Mouse (Mus musculus) limb, embryonic 13.5 days (tissue): ENCODE results near the gene Shc4. TPM values are rescaled to one million over a fixed set of nuclear protein-coding genes. Genes with fewer than 3 reads are reported as not detected.

Source experiments
- ATAC-seq: fragments of 200-750 bp; cut with Nextera tagmentation; 2 replicates; pipeline ENCODE4 v1.8.0; 2017; ENCODE audit warnings: low read depth, moderate number of reproducible peaks, moderate TSS enrichment; ENCODE audit not compliant: low FRiP score
- H3K27ac ChIP-seq: fragments of 300-500 bp; sonication (generic); 2 replicates; pipeline ENCODE4 v1.5.1; 2015; ENCODE audit warnings: inconsistent platforms, mild to moderate bottlenecking, moderate library complexity
- H3K27me3 ChIP-seq: fragments of 300-500 bp; sonication (generic); 2 replicates; pipeline ENCODE4 v1.6.1; 2015; ENCODE audit warnings: mild to moderate bottlenecking, inconsistent platforms
- H3K36me3 ChIP-seq: fragments of 300-500 bp; sonication (generic); 2 replicates; pipeline ENCODE4 v1.6.1; 2015; ENCODE audit warnings: inconsistent platforms, mild to moderate bottlenecking, moderate library complexity
- H3K4me1 ChIP-seq: fragments of 300-500 bp; sonication (generic); 2 replicates; pipeline ENCODE4 v1.6.1; 2015; ENCODE audit warnings: inconsistent platforms
- H3K4me2 ChIP-seq: fragments of 300-500 bp; sonication (generic); replicated peaks from 2 replicates; pipeline ENCODE4 v1.6.1; 2015; ENCODE audit warnings: inconsistent platforms, mild to moderate bottlenecking, moderate library complexity
- H3K4me3 ChIP-seq: fragments of 300-500 bp; sonication (generic); 2 replicates; pipeline ENCODE4 v1.5.1; 2015; ENCODE audit warnings: moderate library complexity, mild to moderate bottlenecking, inconsistent platforms
- H3K9ac ChIP-seq: fragments of 300-500 bp; sonication (generic); 2 replicates; pipeline ENCODE4 v1.6.1; 2015; ENCODE audit warnings: mild to moderate bottlenecking, inconsistent platforms
- H3K9me3 ChIP-seq: fragments of 300-500 bp; sonication (generic); 2 replicates; pipeline ENCODE4 v1.6.1; 2016; ENCODE audit warnings: inconsistent platforms
- WGBS: fragments of 180-500 bp; shearing (Covaris S2); methylation state at CpG from one replicate; pipeline ENCODE4 v1.1.7; 2015; 5-methylcytosine and 5-hydroxymethylcytosine counted together
- polyA plus RNA-seq: library from polyadenylated mRNA; unstranded; fragments of >200 nt; fragmentation: Nextera tagmentation; extraction: Ambion mirVana; gene quantifications from 2 replicates; pipeline ENCODE4 v1.2.1, GENCODE M21; 2015

The Shc4 gene
- polyA plus RNA-seq, 1 experiment from 2014 or later, result 1.9 TPM

DNA sequence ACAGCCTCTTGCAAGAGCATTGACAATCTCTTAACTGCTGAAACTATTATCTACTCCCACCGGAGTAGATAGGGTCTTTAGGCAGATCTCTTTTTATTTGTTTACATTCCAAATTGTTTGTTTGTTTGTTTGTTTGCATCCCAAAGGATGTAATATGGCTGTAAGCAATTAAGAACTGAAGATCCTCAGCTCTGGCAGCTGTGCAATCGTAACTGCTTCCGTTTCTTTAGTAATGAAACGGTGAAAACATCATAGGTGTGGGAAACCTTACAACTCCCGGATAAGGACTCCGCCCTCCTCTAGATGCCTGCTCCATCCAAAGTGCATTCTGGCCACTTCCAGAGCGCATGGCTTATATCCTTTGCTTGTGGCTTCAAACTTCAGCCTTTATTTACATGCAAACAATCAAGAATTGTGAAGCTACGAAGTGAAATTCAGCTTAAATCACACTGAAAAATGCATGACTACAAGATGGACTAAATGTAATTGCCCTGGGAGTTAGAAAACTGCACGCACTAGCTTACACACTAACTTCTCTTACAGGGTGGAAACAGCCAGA is 99.7 kb downstream of the Shc4 start:
- H3K36me3 ChIP-seq, result peaks cover 13% of the 10 kb centered on the region
- peaks cover 21% of the 10 kb centered on the region for H3K4me1 ChIP-seq
- peak overlapping the region; percentile 82 for H3K9ac ChIP-seq
- WGBS, result 5% methylated on average over 9 of the region's 9 CpGs
- H3K27me3 ChIP-seq, result no peaks in the 10 kb centered on the region
- peak overlapping the region; percentile 76 for H3K4me2 ChIP-seq
- H3K9me3 ChIP-seq, result no peaks in the 10 kb centered on the region
- H3K4me3 ChIP-seq, result peak overlapping the region; percentile 89
- ATAC-seq, result no peak
- H3K27ac ChIP-seq, result no peak overlapping the region

DNA sequence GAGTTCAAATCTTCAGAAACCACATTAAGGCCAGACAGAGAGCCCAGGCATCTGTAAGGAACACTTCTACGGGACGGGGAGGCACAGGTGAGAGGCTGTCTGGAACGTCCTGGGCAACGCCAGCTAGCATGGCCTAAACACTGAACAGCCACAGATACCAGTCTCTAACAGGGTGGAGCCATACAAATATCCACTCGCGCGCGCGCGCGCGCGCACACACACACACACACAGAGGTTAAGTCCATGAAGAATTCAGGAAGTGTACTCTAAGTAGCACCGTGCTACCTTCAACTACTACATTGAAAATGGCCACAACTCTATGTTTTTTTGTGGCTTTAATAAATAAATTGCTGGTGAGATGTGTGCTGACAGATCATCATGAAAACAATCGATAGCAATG is 100.7 kb downstream of the Shc4 start:
- H3K27me3 ChIP-seq, result no peaks in the 10 kb centered on the region
- H3K36me3 ChIP-seq, result peaks cover 20% of the 10 kb centered on the region
- H3K4me3 ChIP-seq, result peak overlapping the region; percentile 89; the same call in 1 of the 2 replicates
- ATAC-seq, result no peak
- 93% methylated on average over 15 of the region's 15 CpGs for WGBS
- no peak overlapping the region for H3K27ac ChIP-seq
- no peaks in the 10 kb centered on the region for H3K9me3 ChIP-seq
- peak overlapping the region; percentile 76 for H3K4me2 ChIP-seq
- H3K4me1 ChIP-seq, result peaks cover 21% of the 10 kb centered on the region
- no peak overlapping the region for H3K9ac ChIP-seq

DNA sequence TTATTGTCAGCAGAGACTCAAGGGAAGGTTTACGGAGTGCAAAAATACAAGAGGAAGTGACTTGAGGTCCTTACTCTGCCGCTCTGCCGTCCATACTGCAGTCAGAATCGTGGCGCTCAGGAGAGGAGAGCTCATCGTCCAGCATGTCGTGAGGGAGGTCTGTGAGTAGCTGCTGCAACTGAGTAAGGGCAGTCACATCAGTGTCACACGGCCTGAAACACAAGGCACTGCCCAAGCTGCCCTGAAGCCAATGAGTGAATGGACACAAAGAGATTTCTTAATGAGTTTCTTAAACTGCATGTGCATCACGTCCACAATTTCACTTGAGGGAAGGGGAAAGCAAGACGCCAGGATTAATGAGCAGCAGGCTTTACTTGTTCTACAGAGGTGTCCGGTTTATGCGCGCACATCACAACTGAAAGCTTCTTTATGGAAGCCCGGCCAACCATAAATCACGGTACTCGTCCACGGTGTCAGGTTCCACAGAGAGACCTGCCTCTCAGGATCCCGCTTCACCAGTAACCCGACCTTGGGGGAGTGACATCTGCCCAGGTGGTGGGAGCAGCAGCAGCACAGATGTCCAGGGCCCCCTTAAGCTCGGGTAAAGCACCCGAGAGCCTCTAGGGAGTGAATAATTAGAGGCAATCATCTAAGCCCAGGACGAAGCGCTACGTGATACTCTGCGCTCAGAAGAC is 103.6 kb downstream of the Shc4 start:
- H3K27ac ChIP-seq, result no peak overlapping the region
- H3K27me3 ChIP-seq, result no peaks in the 10 kb centered on the region
- H3K36me3 ChIP-seq, result peaks cover 40% of the 10 kb centered on the region
- H3K4me2 ChIP-seq, result no peak overlapping the region
- no peak overlapping the region for H3K4me3 ChIP-seq
- 41% methylated on average over 25 of the region's 25 CpGs for WGBS
- no peak overlapping the region for H3K9ac ChIP-seq
- no peaks in the 10 kb centered on the region for H3K9me3 ChIP-seq
- H3K4me1 ChIP-seq, result peaks cover 21% of the 10 kb centered on the region
- no peak for ATAC-seq

DNA sequence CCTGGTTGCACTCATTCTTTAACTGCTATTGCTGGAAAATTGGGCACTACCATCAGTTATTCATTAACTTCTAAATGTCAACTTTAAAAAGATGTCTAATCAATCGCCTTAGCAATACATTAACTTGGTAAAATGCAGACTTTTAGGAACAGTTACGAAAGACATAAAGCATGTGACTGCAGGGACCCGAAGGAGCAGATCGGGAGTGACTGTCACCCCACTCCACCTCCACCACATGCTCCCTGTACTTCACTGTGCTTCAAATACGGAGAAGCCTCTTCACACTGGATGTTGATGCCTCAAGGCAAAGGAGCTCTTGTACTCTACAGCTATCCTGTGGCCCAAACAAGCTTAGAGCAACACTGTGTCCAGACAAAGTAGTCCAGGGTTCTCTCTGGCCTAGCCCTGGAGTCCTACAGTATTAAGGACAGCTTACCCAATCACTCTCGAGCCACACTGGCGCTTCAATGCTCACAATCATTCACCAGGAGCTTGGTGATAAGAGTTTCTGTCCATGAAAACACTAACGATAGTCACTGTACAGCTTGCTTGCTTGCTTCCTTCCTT is 108.0 kb downstream of the Shc4 start:
- H3K27me3 ChIP-seq, result no peaks in the 10 kb centered on the region
- H3K36me3 ChIP-seq, result peaks cover 72% of the 10 kb centered on the region
- no peak overlapping the region for H3K4me3 ChIP-seq
- 82% methylated on average over 8 of the region's 8 CpGs for WGBS
- no peak overlapping the region for H3K4me2 ChIP-seq
- ATAC-seq, result no peak
- no peak overlapping the region for H3K27ac ChIP-seq
- peaks cover 7% of the 10 kb centered on the region for H3K4me1 ChIP-seq
- H3K9me3 ChIP-seq, result no peaks in the 10 kb centered on the region
- H3K9ac ChIP-seq, result no peak overlapping the region

DNA sequence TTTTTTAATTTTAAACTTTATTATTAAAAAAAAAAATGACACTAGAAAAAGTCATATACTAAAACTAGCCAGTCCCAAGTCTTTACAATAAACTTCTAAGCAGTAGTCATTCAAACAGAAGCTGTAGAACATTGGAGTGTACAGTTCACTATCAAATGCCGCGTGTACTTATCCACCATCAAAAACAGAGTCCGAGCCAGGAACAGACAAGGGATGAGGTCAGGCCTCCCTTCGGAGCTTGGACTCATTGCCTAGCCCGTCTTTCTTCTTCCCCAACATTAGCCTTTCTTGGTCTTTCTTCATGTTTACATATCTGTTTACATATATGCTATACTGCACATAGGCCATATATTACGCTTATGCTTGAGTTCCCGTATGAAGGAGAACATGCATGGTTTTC is 108.5 kb downstream of the Shc4 start:
- no peaks in the 10 kb centered on the region for H3K27me3 ChIP-seq
- no peak overlapping the region for H3K4me3 ChIP-seq
- H3K36me3 ChIP-seq, result peaks cover 74% of the 10 kb centered on the region
- H3K27ac ChIP-seq, result no peak overlapping the region
- WGBS, result 94% methylated on average over 7 of the region's 7 CpGs
- no peak for ATAC-seq
- H3K4me1 ChIP-seq, result peaks cover 3% of the 10 kb centered on the region
- no peak overlapping the region for H3K4me2 ChIP-seq
- H3K9ac ChIP-seq, result no peak overlapping the region
- no peaks in the 10 kb centered on the region for H3K9me3 ChIP-seq

DNA sequence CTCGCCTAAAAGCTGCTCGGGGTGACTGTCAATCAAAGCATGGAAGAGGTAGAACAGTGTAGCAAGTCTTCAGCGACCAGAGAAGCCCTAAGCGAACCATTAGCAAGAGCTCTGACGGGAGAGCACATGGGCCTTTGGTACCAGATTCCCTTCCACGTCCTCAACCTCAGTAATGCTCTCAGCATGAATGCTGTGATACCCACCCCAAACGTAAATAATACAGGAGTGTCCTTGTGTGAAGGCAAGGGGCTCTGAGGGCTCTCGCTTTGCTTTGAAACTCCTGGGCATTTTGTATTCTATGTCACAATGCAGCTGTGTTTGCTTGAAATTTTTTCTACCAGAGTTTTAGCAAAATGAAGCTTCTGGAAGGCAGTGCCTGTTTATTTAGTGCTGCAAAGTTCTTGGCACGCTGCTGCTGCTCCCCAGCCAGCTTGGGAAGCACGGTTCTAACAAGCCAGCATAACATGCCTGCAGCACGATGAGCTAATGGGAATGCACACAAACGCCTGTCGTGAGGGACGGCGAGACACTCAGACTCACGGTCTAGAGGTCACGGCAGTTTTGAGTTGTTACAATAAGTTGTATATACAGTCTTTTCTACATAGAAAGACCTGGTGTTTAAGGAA is 117.6 kb downstream of the Shc4 start:
- Histone ChIP-seq H3K36me3 (peaks cover 69% of the 10 kb centered on the region), H3K4me2 (no peak overlapping the region), H3K9me3 (no peaks in the 10 kb centered on the region), H3K27ac (no peak overlapping the region), H3K9ac (no peak overlapping the region), H3K4me1 (peaks cover 22% of the 10 kb centered on the region), H3K27me3 (no peaks in the 10 kb centered on the region), H3K4me3 (no peak overlapping the region)
- no peak for ATAC-seq
- 80% methylated on average over 17 of the region's 17 CpGs for WGBS

DNA sequence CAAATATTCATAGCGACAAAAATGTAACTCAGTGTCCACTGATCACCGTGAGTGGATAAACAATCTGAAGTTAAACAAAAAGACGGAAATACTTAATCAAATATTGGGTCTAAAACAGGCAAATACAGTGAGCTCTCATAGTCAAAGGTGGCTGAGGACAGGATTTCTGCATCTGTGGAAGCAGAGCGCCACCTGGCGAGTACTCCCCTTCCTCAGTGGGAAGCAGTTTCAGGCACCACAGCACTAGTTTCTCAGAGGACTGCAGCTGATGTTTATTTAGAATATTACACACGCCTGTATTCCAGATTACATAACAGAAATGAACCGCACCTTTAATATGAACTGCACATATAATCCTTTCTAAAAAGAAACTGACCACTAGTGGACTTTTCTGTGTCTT is 119.3 kb downstream of the Shc4 start:
- H3K9ac ChIP-seq, result no peak overlapping the region
- no peak overlapping the region for H3K4me2 ChIP-seq
- ATAC-seq, result no peak
- no peak overlapping the region for H3K27ac ChIP-seq
- peaks cover 22% of the 10 kb centered on the region for H3K4me1 ChIP-seq
- no peaks in the 10 kb centered on the region for H3K27me3 ChIP-seq
- 77% methylated on average over 7 of the region's 7 CpGs for WGBS
- no peak overlapping the region for H3K4me3 ChIP-seq
- no peaks in the 10 kb centered on the region for H3K9me3 ChIP-seq
- peaks cover 67% of the 10 kb centered on the region for H3K36me3 ChIP-seq

DNA sequence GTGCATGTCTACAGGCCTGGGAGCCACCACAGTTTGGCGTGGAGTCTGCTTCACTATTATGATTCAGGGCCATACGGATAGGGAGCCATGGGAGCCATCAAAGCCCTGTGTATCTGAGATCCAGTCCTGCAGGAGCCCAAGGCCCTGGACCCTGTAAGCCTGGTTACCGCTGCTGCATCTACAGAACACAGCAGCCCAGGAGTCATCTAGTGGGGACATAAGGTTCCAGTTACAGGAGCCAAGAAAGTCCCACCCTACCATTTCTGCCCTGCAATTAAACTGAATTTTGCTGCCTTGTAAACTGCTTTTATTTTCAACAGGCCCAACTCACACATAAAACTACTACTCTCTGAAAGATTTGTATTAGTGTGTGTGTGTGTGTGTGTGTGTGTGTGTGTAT is 121.0 kb downstream of the Shc4 start:
- ATAC-seq, result peak; percentile 51
- peaks cover 66% of the 10 kb centered on the region for H3K36me3 ChIP-seq
- no peak overlapping the region for H3K4me2 ChIP-seq
- no peaks in the 10 kb centered on the region for H3K27me3 ChIP-seq
- no peak overlapping the region for H3K9ac ChIP-seq
- 55% methylated on average over 3 of the region's 3 CpGs for WGBS
- H3K4me1 ChIP-seq, result peaks cover 22% of the 10 kb centered on the region
- H3K4me3 ChIP-seq, result no peak overlapping the region
- H3K9me3 ChIP-seq, result no peaks in the 10 kb centered on the region
- peak overlapping the region; percentile 48; the same call in 1 of the 2 replicates for H3K27ac ChIP-seq

DNA sequence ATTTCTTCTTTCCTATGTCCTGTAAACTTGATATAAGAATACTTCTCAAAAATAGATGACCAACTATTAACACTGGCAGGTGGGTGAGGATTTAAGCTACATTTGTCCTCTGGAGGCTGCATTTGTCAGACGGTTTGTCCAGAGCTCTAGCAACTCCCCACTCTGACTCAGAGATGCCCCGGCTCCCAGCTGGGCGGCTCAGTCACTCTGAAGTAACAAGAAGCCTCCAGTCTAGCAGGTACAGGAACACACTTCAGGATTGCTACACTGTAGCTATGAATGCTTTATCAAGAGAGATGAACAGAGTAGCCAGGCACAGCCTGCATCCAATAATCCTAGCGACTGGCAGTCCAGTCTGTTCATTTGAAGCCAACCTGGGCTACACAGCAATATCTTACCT is 125.0 kb downstream of the Shc4 start:
- 81% methylated on average over 4 of the region's 4 CpGs for WGBS
- no peaks in the 10 kb centered on the region for H3K9me3 ChIP-seq
- no peak overlapping the region for H3K9ac ChIP-seq
- H3K36me3 ChIP-seq, result peaks cover 74% of the 10 kb centered on the region
- H3K27ac ChIP-seq, result no peak overlapping the region
- ATAC-seq, result no peak
- no peak overlapping the region for H3K4me2 ChIP-seq
- no peaks in the 10 kb centered on the region for H3K27me3 ChIP-seq
- peaks cover 19% of the 10 kb centered on the region for H3K4me1 ChIP-seq
- no peak overlapping the region for H3K4me3 ChIP-seq

DNA sequence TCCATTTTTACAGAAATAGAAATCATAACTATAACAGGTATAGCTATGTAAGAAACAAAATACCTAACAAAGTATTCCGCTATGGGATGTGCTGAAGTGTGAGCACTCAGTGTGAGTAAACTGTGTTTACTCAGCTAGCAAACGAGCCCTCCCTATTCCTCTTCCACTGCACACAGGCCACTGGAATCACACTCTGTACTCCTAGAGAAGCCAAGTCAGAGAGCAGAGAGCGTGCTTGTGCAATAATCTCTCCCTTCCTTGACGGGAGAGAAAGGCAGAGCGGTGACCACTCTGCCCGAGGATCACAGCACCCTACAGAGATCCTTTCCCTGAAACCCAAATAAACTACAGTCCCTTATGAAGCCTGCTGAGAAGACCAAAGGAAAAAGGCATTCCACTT is 125.7 kb downstream of the Shc4 start:
- Histone ChIP-seq H3K27me3 (no peaks in the 10 kb centered on the region), H3K9me3 (no peaks in the 10 kb centered on the region), H3K9ac (no peak overlapping the region), H3K4me3 (no peak overlapping the region), H3K36me3 (peaks cover 79% of the 10 kb centered on the region), H3K4me1 (peaks cover 12% of the 10 kb centered on the region), H3K4me2 (no peak overlapping the region), H3K27ac (no peak overlapping the region)
- no peak for ATAC-seq
- WGBS, result 71% methylated on average over 6 of the region's 6 CpGs

DNA sequence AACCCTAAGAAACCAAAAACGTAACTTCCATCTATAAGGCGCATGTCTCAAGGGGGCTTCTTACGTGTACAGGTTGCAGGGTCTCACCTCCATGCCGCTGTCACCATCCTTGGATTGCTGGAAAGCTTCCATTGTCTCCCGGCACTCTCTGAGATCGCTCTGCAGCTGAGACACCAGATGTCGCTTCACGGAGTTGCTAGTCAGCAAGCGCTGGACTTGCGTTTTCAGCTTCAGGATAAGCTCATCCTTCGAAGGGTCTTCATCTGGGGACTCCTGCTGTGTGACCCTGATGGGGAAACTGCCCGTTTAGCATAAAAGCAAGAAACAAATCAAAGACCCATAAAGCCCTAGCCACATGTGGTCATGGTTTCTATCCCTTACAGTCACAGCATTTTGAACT is 129.2 kb downstream of the Shc4 start:
- no peak overlapping the region for H3K27ac ChIP-seq
- H3K4me2 ChIP-seq, result no peak overlapping the region
- ATAC-seq, result no peak
- WGBS, result 90% methylated on average over 12 of the region's 12 CpGs
- no peaks in the 10 kb centered on the region for H3K27me3 ChIP-seq
- H3K9ac ChIP-seq, result no peak overlapping the region
- H3K36me3 ChIP-seq, result peaks cover 66% of the 10 kb centered on the region
- H3K4me3 ChIP-seq, result no peak overlapping the region
- H3K9me3 ChIP-seq, result no peaks in the 10 kb centered on the region
- no peaks in the 10 kb centered on the region for H3K4me1 ChIP-seq

DNA sequence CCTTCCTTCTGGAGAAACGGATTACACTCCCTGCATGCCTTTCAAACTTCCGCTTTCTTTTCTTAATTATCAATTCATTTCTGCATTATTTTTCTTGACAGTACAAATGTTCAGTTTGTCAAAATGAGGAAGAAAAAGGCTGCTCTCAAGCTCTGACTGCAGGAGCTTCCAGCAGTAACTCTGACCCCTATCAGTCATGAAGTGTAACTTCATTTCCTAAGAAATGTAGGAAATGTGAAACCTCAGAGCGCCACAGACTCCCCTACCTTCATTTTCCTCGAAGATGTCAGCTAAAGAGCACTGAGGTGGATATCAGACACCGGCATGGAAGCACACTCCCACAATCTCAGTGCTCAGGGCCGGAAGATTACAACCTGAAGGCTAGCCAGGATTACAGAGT is 129.9 kb downstream of the Shc4 start:
- Histone ChIP-seq H3K9ac (no peak overlapping the region), H3K4me3 (no peak overlapping the region), H3K27me3 (no peaks in the 10 kb centered on the region), H3K4me1 (no peaks in the 10 kb centered on the region), H3K36me3 (peaks cover 65% of the 10 kb centered on the region), H3K9me3 (no peaks in the 10 kb centered on the region), H3K27ac (no peak overlapping the region), H3K4me2 (no peak overlapping the region)
- 87% methylated on average over 6 of the region's 6 CpGs for WGBS
- ATAC-seq, result no peak
